Mouse (Mus musculus): Measurements from ENCODE around the gene Cast. TPM values are rescaled to one million over a fixed set of nuclear protein-coding genes. Genes with fewer than 3 reads are reported as not detected.

Cast gene
- total RNA-seq, 1 experiment: 21.2 TPM

DNA sequence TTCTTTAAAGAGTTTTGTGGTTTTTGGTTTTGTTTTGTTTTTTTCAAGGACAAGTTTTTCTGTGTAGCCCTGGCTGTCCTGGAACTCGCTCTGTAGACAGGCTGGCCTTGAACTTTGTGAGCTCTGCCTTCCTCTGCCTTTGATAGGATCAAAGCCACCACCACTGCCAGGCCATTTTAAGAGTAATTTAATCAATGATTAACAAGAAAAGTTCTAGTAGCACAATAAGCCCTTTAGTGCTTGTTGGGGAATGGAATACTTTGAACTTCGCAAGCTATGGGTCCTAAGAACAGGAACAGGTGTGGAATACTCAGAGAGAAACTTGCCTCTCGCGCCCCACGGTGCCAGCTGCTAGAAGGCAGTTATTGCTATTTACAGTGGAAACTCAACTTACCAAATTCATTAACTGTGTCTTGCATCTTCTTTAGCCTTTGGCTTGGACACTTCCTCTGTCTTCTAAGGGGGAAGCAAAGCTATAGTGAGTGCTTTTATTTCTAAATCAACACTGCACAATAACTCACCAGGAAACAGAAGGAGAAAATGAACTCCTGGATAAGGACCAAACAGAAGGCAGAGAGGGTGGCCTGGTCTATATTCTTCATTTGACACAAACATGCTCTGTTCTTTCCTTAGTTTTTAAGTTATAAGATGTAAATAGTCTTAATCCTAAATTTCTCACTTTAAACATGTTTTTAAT is 113.0 kb downstream of the Cast start:
- in situ Hi-C loops (cut with MboI; ENCODE audit: low sequenced_read_pairs in 2 of 2, unreplicated experiment in 2 of 2): no loop called here
- H3K36me3 ChIP-seq (ENCODE audit: control insufficient read depth, insufficient read depth, low read length, poor library complexity, severe bottlenecking): no peaks in the 10 kb centered on the region
- TF ChIP-seq CHD2 (IDR thresholded peaks at IDR 0.05; ENCODE audit: low read depth, low read length): no peak
- TF ChIP-seq ZC3H11A (IDR thresholded peaks at IDR 0.05; ENCODE audit: borderline replicate concordance, low read depth, low read length): no peak
- TF ChIP-seq HCFC1 (IDR thresholded peaks at IDR 0.05; ENCODE audit: borderline replicate concordance, insufficient read depth, low read length): no peak
- TF ChIP-seq ZNF384 (IDR thresholded peaks at IDR 0.05; ENCODE audit: low read depth, low read length): no peak
- no peak for TF ChIP-seq MAFK (IDR thresholded peaks at IDR 0.05; ENCODE audit: insufficient read depth, low read depth, low read length)
- no peak overlapping the region for H3K9ac ChIP-seq (ENCODE audit: insufficient read depth, low read depth, low read length, poor library complexity, severe bottlenecking)
- no peak for DNase-seq (ENCODE audit: low read depth, low spot score)
- H3K4me1 ChIP-seq (ENCODE audit: control insufficient read depth in 2 of 2, insufficient read depth in 2 of 2, low read length in 2 of 2, poor library complexity in 1 of 2): no peaks in the 10 kb centered on the region
- H3K4me3 ChIP-seq (ENCODE audit: insufficient read depth in 1 of 2, low read depth in 1 of 2, low read length in 2 of 2, poor library complexity in 1 of 2, severe bottlenecking in 1 of 2): no peak overlapping the region
- no peaks in the 10 kb centered on the region for H3K9me3 ChIP-seq (ENCODE audit: control insufficient read depth, insufficient read depth, low read depth, low read length)
- H3K27ac ChIP-seq (ENCODE audit: insufficient read depth, low read depth, low read length, poor library complexity, severe bottlenecking): no peak overlapping the region

Other genes with a start within 250 kb of the Cast start
- gene Erap1, start 169.2 kb downstream of the Cast start, total RNA-seq (2012; rRNA removed): 8.2 and 11.3 TPM in 2 replicates